In genomic region chr5:128436909-128437308, GRCm38 (mm10) we compare ENCODE assay signal across 9 mouse cellular contexts. TPM values are rescaled to one million over a fixed set of nuclear protein-coding genes. Genes with fewer than 3 reads are reported as not detected.
DNase-seq lines count a peak whose midpoint lies in the region; ATAC-seq and TF ChIP-seq lines count a peak whose summit lies in the region.
"Had no signal": no experiment of that assay in that cellular context is flagged by ENCODE, and none has a peak within 500 bp of the region (broad histone marks: within the 10 kb centered on the region; RNA-seq: fewer than 3 reads in every experiment).

No protein-coding gene starts in this region.

- no peak overlapping the region for H3K27ac ChIP-seq in hindbrain, embryonic 10.5 days
- H3K27ac ChIP-seq in hindbrain, embryonic 13.5 days, result no peak overlapping the region
- H3K27ac ChIP-seq in hindbrain, postnatal 0 days, result no peak overlapping the region
- H3K27ac ChIP-seq in limb, embryonic 14.5 days (replicated peaks; ENCODE audit: low read depth, low read length), result no peak overlapping the region
- H3K27ac ChIP-seq: macrophage had no signal

- no peak overlapping the region for H3K9ac ChIP-seq in hindbrain, embryonic 13.5 days
- H3K9ac ChIP-seq in hindbrain, postnatal 0 days (replicated peaks; ENCODE audit: low read length), result no peak overlapping the region
- no peak overlapping the region for H3K9ac ChIP-seq in limb, embryonic 14.5 days (ENCODE audit: low read depth, low read length, severe bottlenecking)

- TF ChIP-seq CTCF in hindbrain, postnatal 0 days (IDR thresholded peaks at IDR 0.05; ENCODE audit: low read depth), result peak; percentile 88

- H3K4me1 ChIP-seq in hindbrain, embryonic 10.5 days (replicated peaks), result peaks cover 25% of the 10 kb centered on the region
- peaks cover 29% of the 10 kb centered on the region for H3K4me1 ChIP-seq in hindbrain, embryonic 13.5 days (replicated peaks)
- H3K4me1 ChIP-seq in hindbrain, postnatal 0 days (ENCODE audit: insufficient read depth, low read length), result peaks cover 11% of the 10 kb centered on the region
- no peaks in the 10 kb centered on the region for H3K4me1 ChIP-seq in limb, embryonic 14.5 days (ENCODE audit: control insufficient read depth, insufficient read depth, low read length)

- no peak for TF ChIP-seq POLR2A in limb, embryonic 14.5 days (IDR thresholded peaks at IDR 0.05; ENCODE audit: borderline replicate concordance, extremely low read depth, insufficient read depth, insufficient read length)

- peak; percentile 57 for DNase-seq in hindbrain, embryonic 10.5 days (ENCODE audit: low spot score)
- DNase-seq in cerebellum, adult 8-10 months, result peak; percentile 12
- DNase-seq in hindbrain, postnatal 0 days (ENCODE audit: low spot score), result peak; percentile 92
- peak; percentile 14 for DNase-seq in limb, embryonic 14.5 days (ENCODE audit: low spot score)
- peak; percentile 86 for DNase-seq in right cerebral cortex, postnatal 4 days
- no peak for DNase-seq in thymus, postnatal 14 days

- no peaks in the 10 kb centered on the region for H3K9me3 ChIP-seq in hindbrain, embryonic 10.5 days
- H3K9me3 ChIP-seq in hindbrain, embryonic 13.5 days, result no peaks in the 10 kb centered on the region
- no peaks in the 10 kb centered on the region for H3K9me3 ChIP-seq in hindbrain, postnatal 0 days (ENCODE audit: low read length)
- H3K9me3 ChIP-seq in limb, embryonic 14.5 days (ENCODE audit: control insufficient read depth, low read length), result no peaks in the 10 kb centered on the region

- 15% methylated on average over 9 of the region's 9 CpGs for WGBS in hindbrain, embryonic 10.5 days
- WGBS in hindbrain, embryonic 13.5 days, result 22% methylated on average over 9 of the region's 9 CpGs
- WGBS in hindbrain, postnatal 0 days, result 16% methylated on average over 9 of the region's 9 CpGs
- WGBS in limb, embryonic 14.5 days, result 19% methylated on average over 9 of the region's 9 CpGs

- peaks cover 91% of the 10 kb centered on the region for H3K27me3 ChIP-seq in hindbrain, embryonic 10.5 days (ENCODE audit: insufficient read depth, poor library complexity, severe bottlenecking)
- H3K27me3 ChIP-seq in hindbrain, embryonic 13.5 days, result peaks cover 82% of the 10 kb centered on the region
- peaks cover 19% of the 10 kb centered on the region for H3K27me3 ChIP-seq in hindbrain, postnatal 0 days (ENCODE audit: insufficient read depth, low read length)
- H3K27me3 ChIP-seq in limb, embryonic 14.5 days (ENCODE audit: control insufficient read depth, insufficient read depth, low read length), result peaks cover 50% of the 10 kb centered on the region

- no peak overlapping the region for H3K4me2 ChIP-seq in hindbrain, embryonic 13.5 days
- H3K4me2 ChIP-seq in hindbrain, postnatal 0 days (ENCODE audit: low read depth, low read length), result no peak overlapping the region
- no peak overlapping the region for H3K4me2 ChIP-seq in limb, embryonic 14.5 days (replicated peaks; ENCODE audit: low read depth, low read length, severe bottlenecking)

- no peak overlapping the region for H3K4me3 ChIP-seq in hindbrain, embryonic 10.5 days
- no peak overlapping the region for H3K4me3 ChIP-seq in hindbrain, embryonic 13.5 days
- H3K4me3 ChIP-seq in hindbrain, postnatal 0 days (ENCODE audit: low read length), result no peak overlapping the region
- no peak overlapping the region for H3K4me3 ChIP-seq in limb, embryonic 14.5 days (replicated peaks; ENCODE audit: low read length)

- no peaks in the 10 kb centered on the region for H3K36me3 ChIP-seq in hindbrain, embryonic 10.5 days
- H3K36me3 ChIP-seq in hindbrain, embryonic 13.5 days, result no peaks in the 10 kb centered on the region
- no peaks in the 10 kb centered on the region for H3K36me3 ChIP-seq in hindbrain, postnatal 0 days (ENCODE audit: insufficient read depth, low read length)
- H3K36me3 ChIP-seq in limb, embryonic 14.5 days (ENCODE audit: control insufficient read depth, insufficient read depth, low read length), result no peaks in the 10 kb centered on the region

- no peak for ATAC-seq in hindbrain, embryonic 13.5 days (ENCODE audit: low FRiP score)
- ATAC-seq in hindbrain, postnatal 0 days, result peak; percentile 22; the same call in 1 of the 2 replicates
- no peak for ATAC-seq in limb, embryonic 14.5 days (ENCODE audit: low FRiP score, low read depth)
- ATAC-seq in granulocyte monocyte progenitor cell, adult 5-6 weeks (replicated peaks; ENCODE audit: poor library complexity, severe bottlenecking), result no peak

RNA-seq across cellular contexts. Expression of gene Tmem132d, which starts 4.0 kb away (rescaled TPM):
- polyA plus RNA-seq in hindbrain, embryonic 10.5 days (2016; fragmentation: Nextera tagmentation; extraction: Ambion mirVana), result 0.36 and 0.54 TPM in 2 replicates
- 1.9 and 2.8 TPM in 2 replicates for polyA plus RNA-seq in hindbrain, embryonic 13.5 days (2015; fragmentation: Nextera tagmentation; extraction: Ambion mirVana)
- 28.9 and 42.7 TPM in 2 replicates for total RNA-seq in hindbrain, postnatal 0 days (2014; rRNA removed)
- 5.8 and 6.1 TPM in 2 replicates for polyA plus RNA-seq in hindbrain, postnatal 0 days (2015; fragmentation: Nextera tagmentation; extraction: Ambion mirVana)
- polyA plus RNA-seq in limb, embryonic 14.5 days (2012; rRNA removed), result 0.58 and 0.60 TPM in 2 replicates
- 0.33 and 0.43 TPM in 2 replicates for polyA plus RNA-seq in limb, embryonic 14.5 days (2014; fragmentation: Nextera tagmentation; extraction: Ambion mirVana)
- total RNA-seq in granulocyte monocyte progenitor cell, adult 5-6 weeks (2014; fragmentation: Nextera tagmentation), result not detected in 2 replicates
- not detected in 2 replicates for total RNA-seq in granulocyte monocyte progenitor cell, adult 5-6 weeks (2017)
- polyA plus RNA-seq: macrophage had no signal
